Mouse (Mus musculus) C2C12 (cell line): ENCODE data around the gene Gm49510.

Experiments used
- CTCF ChIP-seq: IDR thresholded peaks from one replicate; pipeline ENCODE4 v1.5.1; 2011; ENCODE audit not compliant: control insufficient read depth, insufficient read depth, insufficient read length
- FOSL1 ChIP-seq: IDR thresholded peaks from one replicate; pipeline ENCODE4 v1.8.0; 2011; ENCODE audit warnings: mild to moderate bottlenecking, low read length; ENCODE audit not compliant: poor library complexity, insufficient read depth, severe bottlenecking
- MAX ChIP-seq: IDR thresholded peaks from one replicate; pipeline ENCODE4 v1.6.1; 2011; ENCODE audit warnings: mild to moderate bottlenecking, control low read depth
- MYOD1 ChIP-seq: IDR thresholded peaks from one replicate; pipeline ENCODE4 v1.6.1; 2011; ENCODE audit warnings: low read depth; ENCODE audit not compliant: control insufficient read depth, insufficient read length

DNA sequence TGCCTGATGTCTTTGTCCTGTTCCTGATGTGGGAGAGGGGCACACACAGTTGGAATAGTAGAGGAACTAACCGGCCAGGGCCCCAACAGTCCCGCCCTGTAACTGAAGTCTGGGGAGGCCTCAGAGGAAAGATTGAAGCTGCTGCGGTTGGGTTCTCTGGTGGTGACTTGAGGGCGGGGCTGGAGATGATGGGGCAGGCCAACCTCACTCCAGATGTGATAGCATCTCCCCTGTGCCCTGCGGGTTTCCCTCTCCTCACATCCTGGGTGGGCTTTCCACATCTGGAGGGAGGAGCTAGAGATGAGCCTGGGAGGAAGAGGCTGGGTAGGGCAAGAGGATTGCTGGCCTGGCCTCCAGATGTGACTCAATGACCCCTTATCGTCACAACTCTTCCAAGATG lies 24.1 kb downstream of the Gm49510 start:
- TF ChIP-seq CTCF (no peak), MAX (no peak), MYOD1 (no peak), FOSL1 (no peak)
